ENCODE assay signal across 8 mouse cellular contexts in the genomic region with DNA sequence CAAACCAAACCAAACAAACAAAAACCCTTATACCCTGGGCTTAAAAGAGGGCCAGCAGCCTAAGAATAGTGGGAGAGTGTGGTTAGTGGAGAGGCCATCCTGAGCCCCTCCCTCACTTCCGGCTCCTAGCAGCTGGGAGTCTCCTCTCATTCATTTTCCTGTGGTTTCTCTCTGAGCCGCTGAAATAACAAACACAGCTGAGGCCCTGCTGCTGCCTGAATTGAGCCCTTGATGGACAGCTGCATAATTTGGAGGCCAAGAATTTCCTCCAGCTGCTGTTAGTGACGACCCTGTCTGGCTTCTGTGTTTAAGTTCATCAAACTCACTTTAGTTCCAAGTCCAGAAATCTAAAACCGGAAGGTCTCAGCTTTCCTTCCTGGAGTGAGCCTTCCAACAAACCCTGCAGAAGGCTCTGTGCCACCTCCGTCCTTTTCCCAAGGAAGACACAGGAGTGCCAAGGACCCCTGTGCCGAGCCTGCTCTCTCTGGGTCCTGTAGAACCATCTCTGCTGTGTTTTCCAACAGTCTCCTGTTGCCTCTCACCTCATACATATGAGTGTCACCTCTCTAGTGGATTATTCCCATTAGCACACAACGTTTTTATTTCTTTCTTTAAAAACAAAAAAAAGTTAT. TPM values are rescaled to one million over a fixed set of nuclear protein-coding genes. Genes with fewer than 3 reads are reported as not detected.
DNase-seq lines count a peak whose midpoint lies in the region; ATAC-seq and TF ChIP-seq lines count a peak whose summit lies in the region.

No protein-coding gene starts in this region.

- intact Hi-C loops in heart, adult 2 months (cut with DNase I), result no loop called here

- H3K9me3 ChIP-seq in lung, postnatal 0 days (ENCODE audit: low read length), result no peaks in the 10 kb centered on the region
- no peaks in the 10 kb centered on the region for H3K9me3 ChIP-seq in stomach, postnatal 0 days (ENCODE audit: control insufficient read depth, low read length)

- no peaks in the 10 kb centered on the region for H3K79me2 ChIP-seq in heart, adult 2 months (replicated peaks; ENCODE audit: control insufficient read depth, insufficient read depth, low read length)

- no peak overlapping the region for H3K4me3 ChIP-seq in thymus, adult 2 months (ENCODE audit: control insufficient read depth, insufficient read depth, low read length)
- no peak overlapping the region for H3K4me3 ChIP-seq in heart, adult 2 months
- no peak overlapping the region for H3K4me3 ChIP-seq in kidney, adult 2 months (ENCODE audit: insufficient read depth, low read depth, low read length)
- H3K4me3 ChIP-seq in lung, postnatal 0 days (ENCODE audit: low read depth, low read length), result no peak overlapping the region
- no peak overlapping the region for H3K4me3 ChIP-seq in stomach, postnatal 0 days (ENCODE audit: low read depth, low read length)

- H3K9ac ChIP-seq in heart, adult 2 months (ENCODE audit: low read depth, low read length), result no peak overlapping the region
- no peak overlapping the region for H3K9ac ChIP-seq in lung, postnatal 0 days (replicated peaks; ENCODE audit: low read depth)
- H3K9ac ChIP-seq in stomach, postnatal 0 days (ENCODE audit: low read length), result no peak overlapping the region

- H3K4me2 ChIP-seq in lung, postnatal 0 days (replicated peaks; ENCODE audit: low read depth, low read length), result peak overlapping the region; percentile 30; the same call in 1 of the 2 replicates
- H3K4me2 ChIP-seq in stomach, postnatal 0 days (replicated peaks; ENCODE audit: low read depth), result no peak overlapping the region

- H3K27ac ChIP-seq in thymus, adult 2 months (ENCODE audit: control insufficient read depth, insufficient read depth, low read length), result no peak overlapping the region
- no peak overlapping the region for H3K27ac ChIP-seq in heart, adult 2 months
- H3K27ac ChIP-seq in kidney, adult 2 months (ENCODE audit: insufficient read depth, low read depth, low read length), result no peak overlapping the region
- no peak overlapping the region for H3K27ac ChIP-seq in lung, postnatal 0 days (ENCODE audit: low read length)
- H3K27ac ChIP-seq in stomach, postnatal 0 days (replicated peaks), result no peak overlapping the region

- ATAC-seq in lung, postnatal 0 days, result peak; percentile 83
- peak; percentile 45; the same call in 1 of the 2 replicates for ATAC-seq in stomach, postnatal 0 days (ENCODE audit: low FRiP score, low TSS enrichment)
- ATAC-seq in cerebellum, adult (ENCODE audit: insufficient number of reproducible peaks, low FRiP score, low TSS enrichment), result no peak
- no peak for ATAC-seq in erythroid progenitor cell, adult 5-6 weeks (replicated peaks; ENCODE audit: low FRiP score, poor library complexity, severe bottlenecking)

- H3K36me3 ChIP-seq in thymus, adult 2 months (ENCODE audit: control insufficient read depth, insufficient read depth, low read length), result no peaks in the 10 kb centered on the region
- no peaks in the 10 kb centered on the region for H3K36me3 ChIP-seq in heart, adult 2 months (ENCODE audit: control insufficient read depth, insufficient read depth, low read length)
- no peaks in the 10 kb centered on the region for H3K36me3 ChIP-seq in kidney, adult 2 months (ENCODE audit: control insufficient read depth, insufficient read depth, low read length)
- H3K36me3 ChIP-seq in lung, postnatal 0 days (ENCODE audit: insufficient read depth, low read length), result no peaks in the 10 kb centered on the region
- H3K36me3 ChIP-seq in stomach, postnatal 0 days (ENCODE audit: control insufficient read depth, insufficient read depth, low read length), result no peaks in the 10 kb centered on the region

- H3K4me1 ChIP-seq in thymus, adult 2 months (replicated peaks; ENCODE audit: control insufficient read depth, insufficient read depth, low read length), result peaks cover 6% of the 10 kb centered on the region
- peaks cover 4% of the 10 kb centered on the region for H3K4me1 ChIP-seq in heart, adult 2 months (ENCODE audit: control insufficient read depth, insufficient read depth, low read length)
- no peaks in the 10 kb centered on the region for H3K4me1 ChIP-seq in kidney, adult 2 months (ENCODE audit: control insufficient read depth, insufficient read depth, low read length)
- peaks cover 7% of the 10 kb centered on the region; the same call in 1 of the 2 replicates for H3K4me1 ChIP-seq in lung, postnatal 0 days (ENCODE audit: insufficient read depth, low read depth, low read length)
- no peaks in the 10 kb centered on the region for H3K4me1 ChIP-seq in stomach, postnatal 0 days (replicated peaks; ENCODE audit: control insufficient read depth, insufficient read depth)

- peak; percentile 4 for DNase-seq in thymus, adult 2 months
- no peak for DNase-seq in thymus, adult 18-20 months
- peak; percentile 18 to 20 for DNase-seq in heart, adult 2 months
- peak; percentile 51 for DNase-seq in kidney, adult 2 months
- peak; percentile 75 for DNase-seq in lung, postnatal 0 days (ENCODE audit: low spot score)
- peak; percentile 16 for DNase-seq in stomach, postnatal 0 days (ENCODE audit: low spot score)

- no peaks in the 10 kb centered on the region for H3K27me3 ChIP-seq in thymus, adult 2 months (ENCODE audit: control insufficient read depth, insufficient read depth, low read length)
- no peaks in the 10 kb centered on the region for H3K27me3 ChIP-seq in heart, adult 2 months (ENCODE audit: control insufficient read depth, insufficient read depth, low read length)
- H3K27me3 ChIP-seq in kidney, adult 2 months (replicated peaks; ENCODE audit: control insufficient read depth, insufficient read depth, low read length), result no peaks in the 10 kb centered on the region
- no peaks in the 10 kb centered on the region for H3K27me3 ChIP-seq in lung, postnatal 0 days (replicated peaks; ENCODE audit: insufficient read depth, low read length)
- no peaks in the 10 kb centered on the region for H3K27me3 ChIP-seq in stomach, postnatal 0 days (ENCODE audit: control insufficient read depth, insufficient read depth, low read length)

- TF ChIP-seq POLR2A in thymus, adult 2 months (IDR thresholded peaks at IDR 0.05; ENCODE audit: control insufficient read depth, extremely low read depth, insufficient read depth, low read length, poor library complexity), result no peak
- TF ChIP-seq POLR2A in heart, adult 2 months (IDR thresholded peaks at IDR 0.05; ENCODE audit: insufficient read depth, low read depth, low read length), result no peak
- TF ChIP-seq POLR2A in kidney, adult 2 months (IDR thresholded peaks at IDR 0.05; ENCODE audit: low read depth, low read length), result no peak

- WGBS in thymus, adult 2 months, result 3% methylated on average over 7 of the region's 7 CpGs
- WGBS in heart, adult 2 months, result 17% methylated on average over 7 of the region's 7 CpGs
- 13% methylated on average over 7 of the region's 7 CpGs for WGBS in kidney, adult 2 months
- WGBS in lung, postnatal 0 days, result 6% methylated on average over 7 of the region's 7 CpGs
- WGBS in stomach, postnatal 0 days, result 11% methylated on average over 7 of the region's 7 CpGs

- no peak for TF ChIP-seq EP300 in heart, adult 2 months (IDR thresholded peaks at IDR 0.05; ENCODE audit: insufficient read depth, low read depth, low read length)
- no peak for TF ChIP-seq EP300 in lung, postnatal 0 days (IDR thresholded peaks at IDR 0.05)
- no peak for TF ChIP-seq EP300 in stomach, postnatal 0 days (optimal IDR thresholded peaks at IDR 0.05)

- no peak for TF ChIP-seq CTCF in thymus, adult 2 months (IDR thresholded peaks at IDR 0.05; ENCODE audit: borderline replicate concordance, control insufficient read depth, extremely low read depth, insufficient read depth, low read length, poor library complexity)
- TF ChIP-seq CTCF in heart, adult 2 months (IDR thresholded peaks at IDR 0.05), result no peak
- no peak for TF ChIP-seq CTCF in kidney, adult 2 months (conservative IDR thresholded peaks at IDR 0.05; ENCODE audit: insufficient read depth, insufficient read length, low read depth, low read length)
- no peak for TF ChIP-seq CTCF in lung, postnatal 0 days (IDR thresholded peaks at IDR 0.05)
- no peak for TF ChIP-seq CTCF in stomach, postnatal 0 days (IDR thresholded peaks at IDR 0.05; ENCODE audit: low read depth)

RNA-seq across cellular contexts. Expression of a gene that starts 48.2 kb away (rescaled TPM):
- 0.52 and 1.8 TPM in 2 replicates for polyA plus RNA-seq in thymus, adult 2 months (2012; rRNA removed)
- 10 to 100 TPM; 64.9 to 85.7 TPM for total RNA-seq in heart, adult 2 months (2021)
- 9.7 and 22.7 TPM in 2 replicates for polyA plus RNA-seq in heart, adult 2 months (2012; rRNA removed)
- polyA plus RNA-seq in kidney, adult 2 months (2012; rRNA removed), result 0.76 and 0.94 TPM in 2 replicates
- polyA plus RNA-seq in lung, postnatal 0 days (2015; fragmentation: Nextera tagmentation; extraction: Ambion mirVana), result 0.26 and 0.52 TPM in 2 replicates
- polyA plus RNA-seq in stomach, postnatal 0 days (2015; fragmentation: Nextera tagmentation; extraction: Ambion mirVana), result 1.8 and 2.4 TPM in 2 replicates
- not detected in 2 replicates for total RNA-seq in erythroid progenitor cell, adult 5-6 weeks (2015; ENCODE audit: low replicate concordance)
- 0.30 and 0.77 TPM in 2 replicates for total RNA-seq in erythroid progenitor cell, adult 5-6 weeks (2017; ENCODE audit: low replicate concordance)

Comparison
In these comparisons a context has a peak if more than half of its experiments do, and no peak if none do; other contexts are left out.
1. DNase-seq: peak in thymus, adult 2 months (single experiment), heart, adult 2 months (2 of 2), kidney, adult 2 months (single experiment), lung, postnatal 0 days (single experiment) and stomach, postnatal 0 days (single experiment); none in thymus, adult 18-20 months (0 of 2).
2. ATAC-seq: peak in lung, postnatal 0 days (single experiment) and stomach, postnatal 0 days (single experiment); none in cerebellum, adult (single experiment) and erythroid progenitor cell, adult 5-6 weeks (single experiment).